Mouse (Mus musculus) embryonic fibroblast, embryonic 13.5 days (primary cell): ENCODE measurements around the gene Pum3.

Experiments
- CTCF ChIP-seq: IDR thresholded peaks from 2 replicates; pipeline ENCODE4 v1.5.1; 2011; ENCODE audit warnings: mild to moderate bottlenecking, control low read depth, low read length, moderate library complexity, borderline replicate concordance; ENCODE audit not compliant: insufficient read depth
- POLR2A ChIP-seq: IDR thresholded peaks from 2 replicates; pipeline ENCODE4 v1.6.1; 2011; ENCODE audit warnings: low read depth, mild to moderate bottlenecking, control low read depth, low read length, moderate library complexity

DNA sequence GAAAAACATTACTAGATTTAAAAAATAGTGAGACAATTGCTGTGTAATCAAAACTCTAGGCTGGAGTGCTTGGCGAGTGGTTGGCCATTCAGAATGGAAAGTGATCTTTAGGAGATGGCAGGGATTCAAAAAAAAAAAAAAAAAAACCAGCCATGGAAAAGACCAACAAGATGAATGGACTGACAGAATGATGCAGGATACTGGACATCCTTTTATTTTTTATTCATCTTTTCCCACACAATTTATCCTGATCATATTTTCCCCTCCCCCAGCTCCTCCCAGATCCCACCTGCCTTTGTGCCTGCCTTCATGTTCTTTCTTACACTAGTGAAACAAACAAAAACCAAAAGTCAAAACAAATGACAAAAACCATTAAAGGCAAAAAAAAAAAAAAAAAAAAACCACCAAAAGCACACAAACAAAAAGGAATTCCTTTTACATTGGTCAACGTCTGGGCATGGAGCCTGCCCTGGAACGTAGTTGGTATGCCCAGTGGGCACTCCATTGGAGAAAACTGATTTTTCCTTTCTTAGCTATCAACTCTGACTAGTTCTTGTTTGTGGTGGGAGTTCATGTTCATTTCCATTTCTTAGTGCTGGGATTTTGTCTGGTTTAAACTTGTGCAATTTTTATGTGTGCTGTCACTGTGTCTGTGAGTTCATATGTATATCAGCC lies 60.0 kb downstream of the Pum3 start:
- TF ChIP-seq CTCF = no peak
- no peak for TF ChIP-seq POLR2A
